Mouse (Mus musculus) ES-Bruce4 (cell line): Measurements from ENCODE around the gene Ptprg. TPM values are rescaled to one million over a fixed set of nuclear protein-coding genes. Genes with fewer than 3 reads are reported as not detected.
"Not testable (repeated sequence)": the region's sequence is repeated elsewhere in the genome, so short reads cannot be mapped to it uniquely, and the experiment has no call there.

Experiments
- H3K27ac ChIP-seq: 2 replicates; pipeline ENCODE4 v1.5.1; 2012; ENCODE audit warnings: low read length, inconsistent platforms; ENCODE audit not compliant: insufficient read depth
- H3K27me3 ChIP-seq: 2 replicates; pipeline ENCODE4 v1.6.1; 2012; ENCODE audit warnings: mild to moderate bottlenecking, low read length, inconsistent platforms; ENCODE audit not compliant: control insufficient read depth, poor library complexity, insufficient read depth, severe bottlenecking
- H3K36me3 ChIP-seq: 2 replicates; pipeline ENCODE4 v1.6.1; 2012; ENCODE audit warnings: inconsistent platforms, mild to moderate bottlenecking, low read length, moderate library complexity; ENCODE audit not compliant: control insufficient read depth, poor library complexity, insufficient read depth, severe bottlenecking
- H3K4me1 ChIP-seq: one replicate; pipeline ENCODE4 v1.8.1; 2011; ENCODE audit warnings: low read length; ENCODE audit not compliant: control insufficient read depth, insufficient read depth
- H3K4me3 ChIP-seq: 2 replicates; pipeline ENCODE4 v1.5.1; 2011; ENCODE audit warnings: low read depth, mild to moderate bottlenecking, low read length
- H3K9ac ChIP-seq: 2 replicates; pipeline ENCODE4 v1.6.1; 2012; ENCODE audit warnings: low read depth, mild to moderate bottlenecking, inconsistent platforms; ENCODE audit not compliant: poor library complexity, severe bottlenecking
- H3K9me3 ChIP-seq: replicated peaks from 2 replicates; pipeline ENCODE4 v1.6.1; 2012; ENCODE audit warnings: mild to moderate bottlenecking, low read length, inconsistent platforms; ENCODE audit not compliant: control insufficient read depth, poor library complexity, insufficient read depth, severe bottlenecking
- CTCF ChIP-seq: IDR thresholded peaks from one replicate; pipeline ENCODE4 v1.8.1; 2011; ENCODE audit warnings: low read depth, low read length
- EP300 ChIP-seq: IDR thresholded peaks from 2 replicates; pipeline ENCODE4 v1.6.1; 2011; ENCODE audit warnings: low read depth, low read length; ENCODE audit not compliant: insufficient read depth
- POLR2A ChIP-seq: IDR thresholded peaks from one replicate; pipeline ENCODE4 v1.8.1; 2011; ENCODE audit warnings: low read length; ENCODE audit not compliant: insufficient read depth
- polyA plus RNA-seq: library from polyadenylated mRNA; stranded (reverse); fragments of >200 nt; gene quantifications from 2 replicates; pipeline ENCODE4 v1.2.4, GENCODE M21; 2011; ENCODE audit warnings: low read depth; ENCODE audit not compliant: missing spikeins, insufficient read depth, insufficient read length

Gene Ptprg
- polyA plus RNA-seq, 1 experiment = 27.4 TPM

GRCm38 (mm10) chr14:12041566-12041965 is 488.2 kb downstream of the Ptprg start:
- no peaks in the 10 kb centered on the region for H3K4me1 ChIP-seq
- H3K9me3 ChIP-seq = no peaks in the 10 kb centered on the region
- H3K27ac ChIP-seq = no peak overlapping the region
- no peak for TF ChIP-seq CTCF
- H3K4me3 ChIP-seq = no peak overlapping the region
- no peaks in the 10 kb centered on the region for H3K36me3 ChIP-seq
- H3K27me3 ChIP-seq = no peaks in the 10 kb centered on the region
- H3K9ac ChIP-seq = no peak overlapping the region

- no peaks in the 10 kb centered on the region for H3K4me1 ChIP-seq
- H3K9ac ChIP-seq = no peak overlapping the region
- H3K4me3 ChIP-seq = no peak overlapping the region
- H3K9me3 ChIP-seq = 0 out of 2 replicates have a peak, but pooled peaks cover 2% of the 10 kb centered on the region
- H3K27me3 ChIP-seq = no peaks in the 10 kb centered on the region
- no peaks in the 10 kb centered on the region for H3K36me3 ChIP-seq
- H3K27ac ChIP-seq = no peak overlapping the region
- TF ChIP-seq CTCF (no peak), EP300 (no peak), POLR2A (no peak)
These were observed 493.0 kb downstream of the Ptprg start for GRCm38 (mm10) chr14:12046226-12046882.

- Histone ChIP-seq H3K4me1 (no peaks in the 10 kb centered on the region), H3K36me3 (no peaks in the 10 kb centered on the region), H3K4me3 (no peak overlapping the region), H3K27me3 (no peaks in the 10 kb centered on the region), H3K9me3 (0 out of 2 replicates have a peak, but pooled peaks cover 2% of the 10 kb centered on the region), H3K27ac (no peak overlapping the region), H3K9ac (no peak overlapping the region)
- no peak for TF ChIP-seq EP300
These were observed 494.3 kb downstream of the Ptprg start for GRCm38 (mm10) chr14:12047637-12048036.

DNA sequence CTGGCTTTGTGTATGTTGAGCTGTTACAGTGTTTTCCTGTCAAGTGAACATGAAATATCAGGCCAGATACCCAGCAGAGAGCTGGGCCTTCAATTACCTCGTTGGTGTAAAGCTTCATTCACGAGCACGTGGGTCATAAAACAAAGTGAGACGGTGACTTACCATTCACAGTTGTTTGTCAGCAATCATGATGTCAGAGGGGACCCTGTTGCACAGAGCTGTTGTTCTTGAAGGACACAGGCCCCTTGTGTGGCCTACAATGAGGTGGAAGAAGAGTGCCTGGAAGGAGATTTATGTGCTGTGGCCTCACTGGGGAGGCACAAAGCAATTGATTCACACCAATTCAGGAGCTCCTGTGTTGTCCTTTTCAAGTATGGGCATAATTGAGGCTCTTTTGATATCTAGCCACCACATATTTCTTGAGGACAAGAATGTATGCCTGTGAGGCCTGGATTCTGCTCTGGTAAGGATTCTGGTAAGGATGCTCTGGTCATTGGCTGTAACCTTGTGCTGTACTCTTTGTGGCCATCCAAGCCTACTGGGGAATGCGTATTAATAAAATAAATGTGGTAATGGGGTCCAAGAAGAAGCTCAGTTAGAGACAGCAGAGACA is 503.7 kb downstream of the Ptprg start:
- Histone ChIP-seq H3K4me1 (no peaks in the 10 kb centered on the region), H3K9ac (no peak overlapping the region), H3K9me3 (no peaks in the 10 kb centered on the region), H3K4me3 (no peak overlapping the region), H3K27me3 (no peaks in the 10 kb centered on the region), H3K36me3 (no peaks in the 10 kb centered on the region), H3K27ac (no peak overlapping the region)
- TF ChIP-seq CTCF = no peak
- TF ChIP-seq POLR2A = no peak
- no peak for TF ChIP-seq EP300

DNA sequence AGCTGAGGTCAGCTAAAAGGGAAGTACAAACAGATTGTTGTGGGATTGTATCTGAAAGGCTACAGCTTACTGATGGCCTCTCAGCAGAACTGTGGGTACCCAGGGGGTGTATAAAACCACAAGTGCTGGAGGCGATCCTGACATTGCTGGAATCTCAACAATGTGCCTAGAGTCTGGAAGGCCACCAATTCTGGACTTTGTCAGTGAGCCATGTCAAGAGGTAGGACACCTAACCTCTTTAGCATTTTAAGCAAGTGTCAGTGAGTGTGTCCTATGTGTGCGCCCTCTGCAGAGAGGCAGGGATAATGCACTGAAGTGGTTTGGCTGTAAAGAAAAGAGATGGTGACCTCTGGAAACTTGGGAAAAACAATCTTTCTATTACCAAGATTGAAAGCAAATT is 504.5 kb downstream of the Ptprg start:
- no peak overlapping the region for H3K27ac ChIP-seq
- no peaks in the 10 kb centered on the region for H3K4me1 ChIP-seq
- TF ChIP-seq CTCF (peak; percentile 6), POLR2A (no peak), EP300 (no peak)

GRCm38 (mm10) chr14:12059149-12059548 is 505.8 kb downstream of the Ptprg start:
- H3K4me3 ChIP-seq = no peak overlapping the region
- TF ChIP-seq POLR2A (no peak), EP300 (no peak), CTCF (no peak)
- no peak overlapping the region for H3K9ac ChIP-seq
- H3K9me3 ChIP-seq = no peaks in the 10 kb centered on the region
- no peak overlapping the region for H3K27ac ChIP-seq
- no peaks in the 10 kb centered on the region for H3K27me3 ChIP-seq
- H3K4me1 ChIP-seq = no peaks in the 10 kb centered on the region
- H3K36me3 ChIP-seq = no peaks in the 10 kb centered on the region

More for the DNA sequence above, 504.5 kb downstream of the Ptprg start:
- no peaks in the 10 kb centered on the region for H3K9me3 ChIP-seq
- no peaks in the 10 kb centered on the region for H3K36me3 ChIP-seq
- no peaks in the 10 kb centered on the region for H3K27me3 ChIP-seq
- no peak overlapping the region for H3K9ac ChIP-seq
- no peak overlapping the region for H3K4me3 ChIP-seq

DNA sequence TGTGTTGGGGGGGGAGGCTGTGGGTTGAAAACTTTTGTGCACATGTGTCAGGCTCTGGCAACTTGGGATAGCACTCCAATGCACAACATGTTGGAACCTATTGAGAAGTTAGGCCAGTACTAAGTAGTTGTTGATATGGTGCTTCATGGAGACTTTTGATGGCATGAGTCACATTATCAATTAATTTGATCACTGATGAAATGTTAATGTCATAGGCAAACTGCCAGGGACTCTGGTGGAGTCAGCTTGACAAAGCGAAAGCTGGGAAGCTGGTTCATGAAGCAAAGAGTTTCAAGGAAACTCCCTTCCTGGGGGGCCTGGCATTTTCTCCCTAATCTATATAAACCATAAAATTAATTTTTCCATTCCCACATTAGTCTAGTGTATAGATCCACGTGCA is 508.0 kb downstream of the Ptprg start:
- H3K9ac ChIP-seq, H3K4me1 ChIP-seq, H3K9me3 ChIP-seq, H3K4me3 ChIP-seq, H3K27ac ChIP-seq, H3K36me3 ChIP-seq, H3K27me3 ChIP-seq: not testable (repeated sequence)
